Mouse (Mus musculus): ENCODE measurements around the gene Jag1. TPM values are rescaled to one million over a fixed set of nuclear protein-coding genes. Genes with fewer than 3 reads are reported as not detected.

Jag1 gene
- total and polyA plus RNA-seq, 3 experiments: 0.42 TPM; not detected in 2

- TF ChIP-seq BHLHE40 (IDR thresholded peaks at IDR 0.05; ENCODE audit: borderline replicate concordance, low read depth, low read length) (no peak), ZC3H11A (IDR thresholded peaks at IDR 0.05; ENCODE audit: low read depth, low read length) (no peak), TBP (IDR thresholded peaks at IDR 0.05; ENCODE audit: low read depth, low read length) (no peak), TCF12 (IDR thresholded peaks at IDR 0.05; ENCODE audit: low read depth, low read length) (no peak), TAL1 (IDR thresholded peaks at IDR 0.05; ENCODE audit: low read length) (no peak), CHD1 (IDR thresholded peaks at IDR 0.05; ENCODE audit: low read depth, low read length) (no peak), POLR2AphosphoS5 (IDR thresholded peaks at IDR 0.05; ENCODE audit: borderline replicate concordance, low read depth, low read length) (no peak), E2F4 (IDR thresholded peaks at IDR 0.05; ENCODE audit: borderline replicate concordance, low read depth, low read length) (no peak), CTCF (IDR thresholded peaks at IDR 0.05 in 2 of 3, conservative IDR thresholded peaks at IDR 0.05 in 1 of 3; ENCODE audit: control insufficient read depth in 1 of 3, insufficient read depth in 1 of 3, low read depth in 2 of 3, low read length in 3 of 3, poor library complexity in 1 of 3, severe bottlenecking in 1 of 3) (no peak), USF1 (IDR thresholded peaks at IDR 0.05; ENCODE audit: low read depth, low read length) (no peak), MEF2A (IDR thresholded peaks at IDR 0.05; ENCODE audit: extremely low read depth, insufficient replicate concordance, low read depth, low read length, poor library complexity, severe bottlenecking) (no peak), RCOR1 (IDR thresholded peaks at IDR 0.05; ENCODE audit: low read depth, low read length) (no peak), POLR2A (IDR thresholded peaks at IDR 0.05; ENCODE audit: control insufficient read depth in 1 of 2, insufficient read depth in 1 of 2, low read depth in 1 of 2, low read length in 2 of 2, poor library complexity in 1 of 2) (no peak), MXI1 (IDR thresholded peaks at IDR 0.05; ENCODE audit: low read depth, low read length) (no peak)
- Histone ChIP-seq H3K27me3 (ENCODE audit: control insufficient read depth in 1 of 2, insufficient read depth in 2 of 2, low read length in 2 of 2) (no peaks in the 10 kb centered on the region), H3K79me2 (ENCODE audit: control insufficient read depth, insufficient read depth, low read length, poor library complexity) (no peaks in the 10 kb centered on the region), H3K9me3 (replicated peaks; ENCODE audit: insufficient read depth, low read length) (no peaks in the 10 kb centered on the region), H3K9ac (ENCODE audit: control insufficient read depth, low read depth, low read length, poor library complexity, severe bottlenecking) (no peak overlapping the region), H3K36me3 (ENCODE audit: control insufficient read depth in 1 of 2, insufficient read depth in 2 of 2, low read length in 2 of 2) (no peaks in the 10 kb centered on the region), H3K4me1 (ENCODE audit: control insufficient read depth in 1 of 2, insufficient read depth in 2 of 2, low read length in 2 of 2) (no peaks in the 10 kb centered on the region), H3K4me3 (ENCODE audit: control insufficient read depth in 1 of 2, insufficient read depth in 1 of 2, low read depth in 2 of 2, low read length in 2 of 2) (no peak overlapping the region), H3K27ac (ENCODE audit: control insufficient read depth, low read depth, low read length) (no peak overlapping the region)
- no peak for DNase-seq (ENCODE audit: low read depth, low spot score)
Measured at GRCm38 (mm10) chr2:137098269-137099035, 18.0 kb downstream of the Jag1 start.

GRCm38 (mm10) chr2:137096981-137097460, 19.4 kb downstream of the Jag1 start:
- no peak for DNase-seq (ENCODE audit: low read depth, low spot score)
- no peak overlapping the region for H3K27ac ChIP-seq (ENCODE audit: control insufficient read depth, low read depth, low read length)
- H3K4me3 ChIP-seq (ENCODE audit: control insufficient read depth in 1 of 2, insufficient read depth in 1 of 2, low read depth in 2 of 2, low read length in 2 of 2): no peak overlapping the region
- no peaks in the 10 kb centered on the region for H3K9me3 ChIP-seq (replicated peaks; ENCODE audit: insufficient read depth, low read length)
- H3K36me3 ChIP-seq (ENCODE audit: control insufficient read depth in 1 of 2, insufficient read depth in 2 of 2, low read length in 2 of 2): no peaks in the 10 kb centered on the region
- no peaks in the 10 kb centered on the region for H3K79me2 ChIP-seq (ENCODE audit: control insufficient read depth, insufficient read depth, low read length, poor library complexity)
- TF ChIP-seq MAX (IDR thresholded peaks at IDR 0.05; ENCODE audit: low read length): no peak
- no peak for TF ChIP-seq NRF1 (IDR thresholded peaks at IDR 0.05; ENCODE audit: insufficient read depth, low read depth, low read length, poor library complexity, severe bottlenecking)
- no peak for TF ChIP-seq NELFE (IDR thresholded peaks at IDR 0.05; ENCODE audit: low read depth, low read length)
- TF ChIP-seq TBP (IDR thresholded peaks at IDR 0.05; ENCODE audit: low read depth, low read length): no peak
- no peak for TF ChIP-seq POLR2A (IDR thresholded peaks at IDR 0.05; ENCODE audit: control insufficient read depth in 1 of 2, insufficient read depth in 1 of 2, low read depth in 1 of 2, low read length in 2 of 2, poor library complexity in 1 of 2)
- TF ChIP-seq ZKSCAN1 (IDR thresholded peaks at IDR 0.05; ENCODE audit: low read depth, low read length): no peak
- no peak for TF ChIP-seq BHLHE40 (IDR thresholded peaks at IDR 0.05; ENCODE audit: borderline replicate concordance, low read depth, low read length)
- no peak for TF ChIP-seq KAT2A (conservative IDR thresholded peaks at IDR 0.05; ENCODE audit: low read depth, low read length)
- TF ChIP-seq MYB (IDR thresholded peaks at IDR 0.05; ENCODE audit: low read depth, low read length): no peak
- no peak for TF ChIP-seq MXI1 (IDR thresholded peaks at IDR 0.05; ENCODE audit: low read depth, low read length)
- no peak for TF ChIP-seq RCOR1 (IDR thresholded peaks at IDR 0.05; ENCODE audit: low read depth, low read length)
- no peak for TF ChIP-seq USF1 (IDR thresholded peaks at IDR 0.05; ENCODE audit: low read depth, low read length)
- TF ChIP-seq TAL1 (IDR thresholded peaks at IDR 0.05; ENCODE audit: low read length): no peak
- no peak for TF ChIP-seq ZMIZ1 (IDR thresholded peaks at IDR 0.05; ENCODE audit: low read depth, low read length)
- TF ChIP-seq CTCF (IDR thresholded peaks at IDR 0.05 in 2 of 3, conservative IDR thresholded peaks at IDR 0.05 in 1 of 3; ENCODE audit: control insufficient read depth in 1 of 3, insufficient read depth in 1 of 3, low read depth in 2 of 3, low read length in 3 of 3, poor library complexity in 1 of 3, severe bottlenecking in 1 of 3): no peak
- TF ChIP-seq EP300 (IDR thresholded peaks at IDR 0.05; ENCODE audit: low read depth in 1 of 2, low read length in 2 of 2): no peak
- no peak for TF ChIP-seq MYC (IDR thresholded peaks at IDR 0.05; ENCODE audit: low read depth, low read length)
- no peaks in the 10 kb centered on the region for H3K27me3 ChIP-seq (ENCODE audit: control insufficient read depth in 1 of 2, insufficient read depth in 2 of 2, low read length in 2 of 2)
- H3K9ac ChIP-seq (ENCODE audit: control insufficient read depth, low read depth, low read length, poor library complexity, severe bottlenecking): no peak overlapping the region
- H3K4me1 ChIP-seq (ENCODE audit: control insufficient read depth in 1 of 2, insufficient read depth in 2 of 2, low read length in 2 of 2): no peaks in the 10 kb centered on the region
